Mouse (Mus musculus) brain, adult 2 months (tissue): ENCODE measurements around the gene Rhog.

ENCODE experiments used
- DNase-seq: peaks from one replicate; pipeline ENCODE4 v3.0.0; 2011; ENCODE audit warnings: low read depth, low spot score

Rhog gene

DNA sequence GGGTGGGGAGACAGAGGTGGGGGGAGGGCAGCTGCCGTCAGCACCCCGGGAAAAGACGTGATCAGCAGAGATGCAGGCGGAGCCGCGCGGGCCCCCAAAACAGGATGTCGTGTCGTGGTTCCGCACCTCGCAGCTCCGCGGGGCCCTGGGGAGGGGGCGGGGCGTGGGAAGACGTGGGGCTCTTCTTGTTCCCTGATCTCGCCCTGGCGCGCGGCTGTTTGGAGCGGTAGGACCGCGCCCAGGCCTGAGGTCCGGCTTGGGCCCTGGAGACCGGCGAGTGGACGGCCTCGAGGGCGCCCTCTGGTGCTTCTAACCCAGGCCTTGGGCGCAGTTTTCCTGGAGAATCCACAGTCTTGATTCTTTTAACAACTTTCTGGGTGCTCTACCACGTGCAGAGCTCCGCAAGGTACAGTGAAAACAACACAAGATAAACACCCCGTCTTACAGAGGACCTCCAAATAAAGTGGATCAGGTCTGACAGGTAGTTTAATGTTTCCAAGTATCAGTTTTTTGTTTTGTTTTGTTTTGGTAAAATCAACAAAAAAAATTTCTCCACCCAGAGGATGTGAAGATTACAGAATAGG, 5.1 kb downstream of the Rhog start:
- DNase-seq, result peak; percentile 93

DNA sequence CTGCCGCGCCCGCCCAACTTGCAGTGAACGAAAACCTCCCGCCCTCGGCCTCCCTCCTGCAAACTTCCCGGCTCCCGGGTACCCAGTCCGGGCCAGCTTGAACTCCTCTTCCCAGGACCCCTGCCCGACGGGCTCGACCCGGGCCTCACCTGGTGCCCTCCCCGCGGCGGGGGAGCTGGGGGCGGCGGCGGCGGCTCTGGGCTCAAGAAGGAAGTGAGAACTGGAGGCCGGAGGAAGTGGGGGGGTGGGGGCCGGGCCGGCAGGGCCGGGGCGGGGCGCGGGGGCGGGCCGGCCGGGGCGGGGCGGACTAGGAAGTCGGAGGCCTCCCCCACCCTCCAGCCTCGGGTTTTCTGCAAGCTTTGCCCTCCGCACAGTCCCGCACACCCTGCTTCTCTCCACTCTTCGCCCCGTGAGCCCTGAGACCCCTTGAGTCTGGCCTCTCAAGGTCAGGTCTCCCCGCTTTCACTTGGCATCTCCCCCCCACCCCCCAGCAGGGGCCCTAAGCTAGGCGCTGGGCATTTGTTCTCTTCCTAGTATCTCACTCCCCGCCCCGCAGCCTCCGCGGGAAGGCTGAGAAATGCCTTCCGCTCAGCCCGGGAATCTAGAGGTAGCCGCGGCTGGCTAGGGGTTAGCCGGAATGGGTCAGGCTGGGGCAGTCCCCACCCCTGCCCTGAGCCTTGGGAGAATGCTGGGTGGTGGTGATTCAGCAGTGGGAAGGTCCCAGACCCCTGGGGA, 5.8 kb downstream of the Rhog start:
- peak; percentile 84 for DNase-seq

DNA sequence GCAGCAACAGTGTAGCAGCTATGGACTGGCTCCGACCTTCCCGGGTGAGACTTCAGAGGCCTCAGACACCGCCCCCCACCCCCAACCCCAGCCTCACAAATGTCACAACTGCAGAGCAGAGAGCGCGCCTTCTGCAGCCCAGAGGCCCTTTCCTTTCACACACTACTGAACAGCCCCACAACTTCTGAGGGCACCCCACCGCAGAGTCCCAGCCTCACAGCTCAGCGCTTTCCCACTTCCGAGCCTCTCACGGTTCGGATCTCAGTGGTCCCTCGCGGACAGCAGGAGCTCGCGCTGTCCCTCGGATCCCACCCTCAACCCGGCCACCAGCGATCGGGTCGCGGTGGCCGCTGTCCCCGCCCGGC, 6.3 kb downstream of the Rhog start:
- no peak for DNase-seq

DNA sequence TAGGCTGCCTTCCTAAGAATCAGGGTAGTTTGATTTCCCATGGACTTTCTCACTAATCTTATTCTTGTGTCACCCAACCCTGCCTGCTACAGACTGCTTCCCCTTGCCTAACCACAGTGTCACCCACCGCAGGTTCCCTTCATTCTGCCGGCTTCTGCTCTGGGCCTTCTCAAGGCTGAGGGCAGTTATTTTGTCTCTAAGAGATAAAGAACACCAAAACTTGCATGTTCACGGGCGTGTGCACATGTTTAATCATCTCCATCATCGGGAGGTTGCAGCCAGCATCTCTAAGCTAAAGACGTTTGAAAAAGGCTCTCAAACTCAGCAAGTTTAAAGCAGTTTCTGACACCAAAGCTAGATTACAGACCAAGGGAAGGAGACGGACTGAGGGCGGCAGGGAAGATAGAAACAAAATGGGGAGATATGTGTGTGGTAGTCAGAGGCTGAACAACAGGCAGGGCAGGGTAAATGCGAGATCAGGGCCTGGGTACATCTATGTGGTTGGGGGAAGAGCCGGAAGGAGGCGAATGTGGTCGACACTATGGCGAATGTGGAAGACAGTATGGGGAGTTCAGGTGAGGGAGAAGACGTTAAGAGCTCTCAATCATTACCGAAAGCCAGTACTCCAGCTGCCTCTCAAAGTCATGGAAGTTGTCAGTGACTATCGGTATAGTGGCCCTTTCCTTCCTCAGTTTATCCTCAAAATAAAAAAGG, 7.0 kb downstream of the Rhog start:
- DNase-seq, result no peak

DNA sequence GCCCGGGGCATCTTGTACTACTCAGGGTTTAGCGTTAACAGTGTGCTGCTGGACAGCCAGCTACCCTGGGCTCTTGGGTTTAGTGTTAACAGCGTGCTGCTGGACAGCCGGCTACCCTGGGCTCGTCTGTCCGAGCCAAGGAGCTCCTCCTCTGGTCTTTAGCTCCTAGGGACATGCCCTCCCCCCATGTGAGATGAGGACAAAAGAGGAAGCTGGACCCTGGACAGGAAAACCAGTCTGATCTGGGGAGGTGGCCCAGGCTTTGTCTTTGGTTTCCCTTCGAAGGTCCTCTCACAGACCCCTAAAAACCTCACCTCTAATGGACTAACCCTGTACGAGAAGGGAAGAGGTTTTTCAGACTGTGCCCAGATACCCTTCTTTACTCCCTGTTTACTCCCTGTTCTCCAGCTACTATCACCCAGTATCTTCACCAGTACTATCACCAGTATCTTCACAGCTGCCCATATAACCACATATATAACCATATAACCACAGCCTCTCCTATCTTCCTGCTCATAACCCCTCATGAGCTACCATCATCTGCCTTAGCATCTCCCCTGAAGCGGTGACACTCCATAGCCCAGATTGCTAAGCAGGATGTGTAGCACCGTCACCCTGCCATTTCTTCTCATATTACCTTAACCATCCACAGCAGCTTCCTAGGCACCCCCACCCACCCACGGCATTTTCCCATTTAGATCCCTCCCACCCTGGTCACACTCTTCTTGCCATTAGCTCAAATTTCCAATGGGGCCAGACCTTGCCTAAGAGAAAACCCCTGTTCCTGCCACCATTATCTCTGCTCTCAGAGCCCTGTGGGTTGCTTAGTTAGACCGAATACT, 8.7 kb downstream of the Rhog start:
- peak; percentile 42 for DNase-seq

DNA sequence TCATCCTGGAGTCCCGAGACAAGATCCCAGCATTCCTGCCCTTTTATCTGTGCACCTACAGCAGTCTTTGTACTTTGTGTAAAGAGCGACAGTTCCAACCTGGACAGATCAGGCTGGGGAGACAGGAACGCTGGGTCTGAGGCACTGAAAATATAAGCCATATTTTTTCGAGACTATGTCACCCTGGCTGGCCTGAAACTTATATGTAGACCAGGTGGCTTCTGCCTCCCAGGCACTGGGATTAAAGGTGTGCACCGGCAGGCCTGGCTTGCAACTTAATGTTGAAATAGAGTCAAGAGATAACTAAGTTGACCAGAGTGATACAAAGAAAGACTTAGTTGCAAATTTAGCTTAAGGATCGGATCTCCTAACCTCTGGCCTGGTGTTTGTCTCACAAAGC, 9.6 kb downstream of the Rhog start:
- DNase-seq, result no peak

DNA sequence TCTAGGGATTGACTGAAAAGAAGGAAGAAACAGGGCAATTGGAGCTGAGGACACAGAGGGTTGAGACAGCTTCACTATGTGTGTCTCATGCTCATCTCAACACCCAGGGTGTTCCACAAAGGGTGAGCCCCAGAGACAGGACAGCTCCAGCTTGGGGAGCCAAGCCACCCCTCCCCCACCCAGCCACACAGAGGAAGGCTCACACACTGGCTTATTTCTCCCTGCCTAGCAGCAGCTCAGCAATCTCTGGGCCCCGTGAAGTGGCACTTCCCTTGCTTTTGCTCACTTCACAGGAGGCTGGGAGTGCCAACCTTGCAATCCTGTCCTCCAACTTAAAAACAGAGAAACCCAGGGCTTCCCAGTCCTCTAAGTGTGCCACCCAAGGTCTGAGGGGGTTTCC, 10.1 kb downstream of the Rhog start:
- DNase-seq, result peak; percentile 86

DNA sequence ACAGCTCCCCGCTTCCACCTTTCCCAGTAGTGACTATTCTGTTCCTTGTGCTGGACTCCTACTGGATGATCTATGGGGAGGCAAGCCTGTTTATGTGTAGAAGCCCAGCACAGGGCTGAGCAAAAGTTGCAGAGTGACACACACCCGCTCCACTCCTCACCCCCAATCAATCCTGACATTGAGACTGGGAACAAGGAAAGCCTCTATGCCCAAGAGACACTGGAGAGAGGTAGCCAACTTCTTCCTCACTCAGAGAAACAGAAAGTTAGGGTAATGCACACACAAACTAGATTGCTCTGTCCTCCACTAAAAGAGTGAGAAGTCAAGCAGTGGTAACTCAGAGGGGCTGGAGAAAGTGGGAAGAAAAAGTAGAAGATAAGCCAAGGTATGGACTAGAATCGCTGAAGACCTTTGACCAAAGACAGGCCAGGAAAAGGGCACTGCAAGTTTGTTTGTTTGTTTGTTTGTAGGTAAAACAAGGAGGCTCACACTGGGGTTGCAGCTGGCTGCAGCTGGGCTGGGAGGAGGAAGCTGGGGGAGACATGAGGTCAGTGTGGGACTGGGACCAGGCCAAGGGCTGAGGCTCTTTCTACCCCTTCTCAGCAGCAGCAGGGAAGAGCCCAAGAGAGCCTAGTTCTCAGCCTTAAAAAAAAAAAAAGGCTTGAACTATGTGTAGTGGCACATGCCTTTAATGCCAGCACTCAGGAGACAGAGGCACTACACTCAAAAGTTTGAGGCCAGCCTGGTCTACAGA, 10.9 kb downstream of the Rhog start:
- DNase-seq, result peak; percentile 80

DNA sequence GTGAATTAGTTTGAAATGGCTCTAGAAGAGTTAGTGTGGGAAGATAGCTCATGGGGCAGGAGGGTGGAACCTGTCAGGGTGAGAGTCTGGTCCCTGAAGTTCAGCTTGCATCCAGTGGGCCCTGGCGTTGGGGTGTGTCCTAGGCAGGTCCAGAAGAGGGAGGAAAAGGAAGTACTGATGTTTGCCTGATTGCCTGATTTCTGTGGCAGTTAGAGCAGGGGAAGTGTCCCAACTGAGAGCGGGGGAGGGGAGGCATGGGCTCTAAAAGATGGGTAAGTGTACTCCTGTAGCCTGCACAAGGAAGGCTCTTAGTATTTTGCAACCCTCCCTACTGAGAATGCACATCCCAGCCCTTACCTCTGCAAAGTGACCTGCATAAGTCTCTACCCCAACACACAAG, 12.0 kb downstream of the Rhog start:
- DNase-seq, result no peak

DNA sequence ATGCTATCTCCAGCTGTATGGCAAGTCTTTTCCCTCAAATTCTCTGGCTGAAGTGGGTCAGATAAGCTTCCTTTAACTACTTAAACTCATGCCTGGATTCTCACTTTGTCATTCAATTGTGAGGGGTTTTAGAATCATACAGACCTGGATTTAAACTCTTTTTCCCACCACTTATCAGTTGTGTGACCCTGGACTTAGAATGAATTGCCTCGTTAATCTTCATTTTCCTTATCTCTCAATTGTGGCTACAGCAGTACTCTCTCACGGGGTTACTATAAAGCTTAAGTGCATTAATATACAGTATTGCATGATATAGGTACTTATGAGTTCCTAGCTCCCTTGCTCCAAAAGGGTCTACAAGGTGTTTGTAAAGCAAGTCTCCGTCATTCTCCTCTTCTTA, 12.9 kb downstream of the Rhog start:
- no peak for DNase-seq

DNA sequence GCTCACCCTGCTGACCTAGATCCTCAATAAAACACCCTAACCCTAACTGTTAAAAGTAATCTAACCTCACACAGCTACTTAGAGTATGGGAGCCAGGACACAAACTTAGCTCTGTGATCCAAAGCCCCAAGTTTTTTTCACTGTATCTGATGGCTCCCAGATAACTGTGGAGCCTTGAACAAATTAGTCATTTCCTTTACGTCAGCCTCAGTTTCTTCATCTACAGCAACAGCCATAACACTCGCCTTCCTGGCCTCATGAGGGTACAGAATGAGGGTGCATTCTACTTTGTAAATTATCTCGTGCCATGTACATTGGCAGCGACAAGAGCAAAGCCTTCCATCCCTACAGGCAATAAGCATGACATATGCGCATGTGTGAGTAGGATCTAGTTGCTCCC, 13.5 kb downstream of the Rhog start:
- no peak for DNase-seq

DNA sequence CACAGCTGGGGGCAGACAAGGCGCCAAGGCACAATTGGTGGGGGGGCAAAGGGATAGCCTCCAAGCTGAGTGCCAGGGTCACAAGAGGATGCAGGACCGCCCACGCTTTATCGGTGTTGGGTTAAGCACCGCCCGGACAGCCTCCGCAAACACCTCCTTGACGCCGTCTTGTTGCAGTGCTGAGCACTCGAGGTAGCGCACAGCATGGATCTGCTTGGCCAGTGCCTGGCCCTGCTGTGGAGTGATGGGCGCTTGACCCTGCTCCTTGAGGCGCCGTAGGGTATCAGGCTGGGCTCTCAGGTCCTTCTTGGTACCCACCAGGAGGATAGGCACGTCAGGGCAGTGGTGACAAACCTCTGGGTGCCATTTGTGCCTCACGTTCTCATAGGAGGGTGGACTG, 16.3 kb downstream of the Rhog start:
- no peak for DNase-seq

DNA sequence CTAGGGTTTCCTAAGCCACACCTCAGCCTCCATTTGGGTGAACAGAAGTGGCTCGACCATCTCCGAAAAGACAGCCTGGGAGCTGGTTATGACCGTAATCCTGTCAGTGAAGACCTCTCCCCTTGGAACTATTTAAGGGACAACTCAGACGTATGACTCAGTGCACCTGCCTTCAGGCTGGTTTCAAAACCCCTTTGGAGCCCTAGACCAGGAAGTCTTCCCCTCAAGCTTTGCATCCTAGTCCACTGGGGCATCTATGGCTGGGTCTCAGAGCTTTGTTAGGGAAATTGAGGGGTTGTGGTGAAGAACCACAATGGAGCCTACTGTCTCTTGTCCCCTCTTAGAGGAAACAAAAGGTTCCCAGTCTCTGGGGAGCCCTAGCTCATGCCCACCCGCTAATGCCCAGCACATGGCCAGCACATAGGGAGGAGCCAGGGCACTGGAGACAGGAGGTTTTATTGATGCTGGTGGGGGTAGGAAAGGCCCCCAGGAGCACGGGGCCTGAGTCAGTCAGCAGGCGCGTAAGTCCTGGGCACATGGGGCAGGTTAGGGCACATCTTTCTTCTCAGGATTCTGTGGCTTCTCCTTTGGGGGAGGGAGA, 17.1 kb downstream of the Rhog start:
- DNase-seq, result peak; percentile 93

DNA sequence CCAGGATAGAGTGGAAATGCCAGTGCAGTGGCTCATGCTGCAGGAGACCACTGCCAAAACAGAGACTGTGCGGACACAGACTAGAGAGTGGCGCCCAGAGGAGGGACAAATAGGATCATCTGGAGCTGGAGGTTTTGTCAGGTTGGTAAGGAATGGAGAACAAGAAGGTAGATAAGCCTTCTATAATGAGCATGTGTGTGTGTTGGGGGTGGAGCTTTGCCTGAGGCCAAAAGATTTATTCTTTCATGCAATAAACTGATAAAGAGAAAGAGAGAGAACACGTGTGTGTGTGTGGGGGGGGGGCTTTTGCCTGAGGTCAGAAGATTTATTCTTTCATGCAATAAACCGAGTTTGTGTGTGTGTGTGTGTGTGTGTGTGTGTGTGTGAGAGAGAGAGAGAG, 22.8 kb downstream of the Rhog start:
- no peak for DNase-seq

DNA sequence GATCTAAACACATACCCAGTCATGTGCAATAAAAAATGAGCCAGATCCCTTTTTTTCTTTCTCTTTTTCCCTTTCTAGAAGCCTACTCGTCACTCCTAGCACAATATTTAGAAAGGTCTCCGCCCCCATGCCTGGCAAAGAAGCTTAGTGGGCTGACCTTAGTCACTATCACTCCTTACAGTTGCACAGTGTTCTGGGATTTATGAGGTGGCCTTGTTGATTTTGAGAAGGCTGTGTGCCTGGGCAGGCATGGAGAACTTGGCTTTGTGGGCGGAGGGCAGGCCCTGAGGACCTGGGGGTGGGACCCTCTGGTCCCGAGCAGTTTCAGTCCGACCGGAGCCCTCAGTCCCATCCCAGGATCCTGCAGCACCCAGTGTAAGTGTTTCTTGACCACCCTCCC, 26.0 kb downstream of the Rhog start:
- peak; percentile 44 for DNase-seq

DNA sequence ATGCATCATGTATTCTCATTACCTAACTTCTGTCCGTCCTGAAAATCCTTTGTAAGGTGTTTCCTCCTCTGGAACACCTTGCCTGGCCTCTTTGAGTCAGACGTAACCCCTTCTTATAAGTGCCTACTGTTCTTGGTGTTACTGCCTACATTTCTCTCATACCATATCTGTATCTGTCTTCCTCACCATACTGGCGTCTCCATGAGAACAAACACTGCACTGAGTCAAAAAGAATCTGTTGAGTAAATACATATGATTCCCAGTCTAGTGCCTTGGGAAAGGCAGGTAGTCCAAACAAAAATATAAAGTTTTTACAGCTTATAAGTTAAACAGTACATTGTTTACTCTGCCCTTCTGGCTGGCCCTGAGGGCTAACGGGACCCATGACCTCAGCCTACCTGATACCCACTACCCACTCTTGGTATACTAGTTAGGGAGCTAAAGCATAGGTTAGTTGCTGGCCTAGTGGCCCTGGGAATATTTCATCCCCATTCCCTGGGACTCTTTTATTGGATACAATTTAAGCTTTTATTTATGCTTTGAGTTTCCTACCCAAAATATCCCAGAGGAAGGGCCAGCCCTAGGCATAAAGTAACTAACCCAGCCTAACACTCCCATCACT, 27.7 kb downstream of the Rhog start:
- DNase-seq, result no peak

DNA sequence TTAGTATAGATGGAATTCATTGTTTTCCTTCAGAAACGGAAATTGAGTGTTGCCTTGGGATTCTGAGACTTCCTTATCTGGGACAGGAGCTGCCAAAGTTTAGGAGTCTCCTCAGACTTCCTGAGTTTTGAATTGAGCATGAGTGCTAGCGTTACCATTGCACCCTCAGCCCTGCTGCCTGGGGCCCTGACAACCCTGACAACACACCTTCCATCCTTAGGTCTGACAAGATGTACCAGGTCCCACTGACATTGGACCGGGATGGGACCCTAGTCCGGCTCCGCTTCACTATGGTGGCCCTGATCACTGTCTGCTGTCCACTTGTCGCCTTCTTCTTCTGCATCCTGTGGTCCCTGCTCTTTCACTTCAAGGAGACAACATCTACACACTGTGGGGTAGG, 29.8 kb downstream of the Rhog start:
- DNase-seq, result no peak

DNA sequence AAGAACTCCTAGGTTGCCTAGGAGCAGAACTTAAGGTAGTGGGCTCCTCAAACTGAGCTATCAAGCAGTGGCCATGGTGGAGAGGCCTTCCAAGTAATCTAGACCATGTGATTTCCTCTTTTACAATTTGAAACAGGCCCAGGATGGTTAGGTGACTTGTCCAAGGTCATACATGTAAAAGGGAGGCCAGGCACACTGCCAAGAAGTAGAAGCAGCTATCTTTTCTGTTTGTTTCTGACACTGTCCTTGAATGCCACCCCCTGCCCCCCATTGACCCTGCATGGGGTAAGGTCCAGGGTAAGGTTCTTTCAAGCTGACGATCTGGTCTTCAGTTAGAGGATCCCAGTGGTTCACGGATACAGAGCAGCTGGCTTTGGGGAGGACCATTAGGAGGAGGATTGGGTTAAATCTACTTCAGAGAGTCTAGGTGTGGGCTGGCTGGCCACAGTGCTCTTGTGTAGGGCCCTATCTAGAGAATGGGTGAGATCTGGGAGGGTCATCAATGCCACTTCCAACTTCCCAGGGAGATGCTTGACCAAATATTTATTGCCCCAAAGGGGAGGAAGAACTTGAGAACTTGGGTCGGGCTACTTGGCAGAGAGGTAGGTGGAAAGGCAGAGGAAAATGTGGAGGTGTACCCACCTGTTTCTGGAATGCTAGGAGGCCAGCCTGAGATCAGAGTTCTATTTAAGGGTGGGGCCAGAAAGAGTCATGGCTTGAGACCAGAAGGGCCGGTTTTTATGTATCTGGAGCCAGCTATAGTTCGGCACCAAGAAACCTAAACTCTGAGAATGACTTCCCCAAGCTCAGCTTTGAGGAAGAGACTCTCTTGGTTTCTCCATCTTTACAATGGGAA, 31.7 kb downstream of the Rhog start:
- DNase-seq, result no peak

DNA sequence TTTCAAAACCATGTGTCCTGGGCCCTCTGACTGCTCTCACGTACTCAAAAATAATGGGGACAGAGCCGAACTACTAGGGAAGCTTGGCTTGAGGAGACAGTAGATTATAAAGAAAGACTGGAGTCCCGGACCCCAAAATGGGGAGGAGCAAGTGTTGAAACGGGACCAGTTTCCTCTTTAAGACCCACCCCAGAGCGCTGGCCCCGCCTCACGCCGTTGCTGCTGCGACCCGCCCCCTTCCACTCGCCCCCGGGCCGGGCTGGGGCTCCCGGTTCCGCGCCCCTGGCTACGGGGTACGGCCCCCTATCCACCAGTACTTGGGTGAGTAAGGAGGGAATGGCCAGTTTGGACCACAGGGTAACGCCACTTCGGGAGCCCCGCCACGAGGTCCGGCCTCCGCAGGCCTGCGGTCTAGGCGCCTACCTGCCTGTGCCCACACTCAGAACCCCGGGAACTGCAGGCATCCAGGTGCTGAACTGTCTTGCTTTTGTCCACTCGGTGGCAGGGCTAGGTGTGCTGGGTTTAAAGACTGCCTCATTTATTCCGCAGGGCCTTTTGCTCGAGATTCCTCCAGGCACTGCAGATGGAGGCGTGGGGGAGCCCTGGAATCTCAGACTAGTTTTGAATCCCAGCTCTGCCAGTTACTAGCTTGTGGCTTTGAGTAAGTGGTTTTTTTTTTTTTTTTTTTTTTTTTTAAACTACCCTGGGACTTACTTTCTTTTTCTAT, 32.9 kb downstream of the Rhog start:
- DNase-seq, result peak; percentile 71
